ENCODE assay signal across 10 mouse cellular contexts in the genomic region with DNA sequence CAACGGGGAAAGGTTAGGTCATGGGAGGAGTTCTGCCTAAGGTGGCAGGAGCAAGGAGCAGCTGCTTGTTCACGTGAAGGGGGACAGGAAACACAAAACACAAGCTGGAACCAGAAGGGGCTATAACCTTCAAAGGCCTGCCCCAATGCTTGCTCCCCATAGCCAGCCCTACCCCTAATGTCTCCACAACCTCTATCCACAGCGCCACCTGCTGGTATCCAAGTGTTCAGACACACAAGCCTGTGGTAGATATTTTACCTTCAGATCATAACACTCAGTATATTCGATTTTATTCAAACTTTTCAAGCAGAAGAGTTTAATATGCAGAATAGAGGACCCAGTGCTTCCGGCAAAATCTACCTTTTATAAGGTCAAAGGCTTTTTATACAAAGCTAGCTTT.
DNase-seq lines count a peak whose midpoint lies in the region; ATAC-seq and TF ChIP-seq lines count a peak whose summit lies in the region.
"Had no signal": no experiment of that assay in that cellular context is flagged by ENCODE, and none has a peak within 500 bp of the region (broad histone marks: within the 10 kb centered on the region; RNA-seq: fewer than 3 reads in every experiment).

No protein-coding gene starts in this region.

- no peaks in the 10 kb centered on the region for H3K79me2 ChIP-seq in CH12.LX (replicated peaks; ENCODE audit: control insufficient read depth, extremely low read depth, insufficient read depth, poor library complexity, severe bottlenecking)
- no peaks in the 10 kb centered on the region for H3K79me2 ChIP-seq in MEL (ENCODE audit: control insufficient read depth, insufficient read depth, low read length, poor library complexity)

- ATAC-seq in intestine, postnatal 0 days: no peak
- ATAC-seq in intestine, embryonic 15.5 days: no peak
- ATAC-seq: activated CD4-positive, CD25-positive, alpha-beta regulatory T cell, adult 4 months had no signal

- in situ Hi-C loops in CH12.LX (cut with MboI; ENCODE audit: low pct_ligation_motif_present, low pct_unique_long_range_greater_than_20kb, low sequenced_read_pairs): no loop called here

- TF ChIP-seq POLR2A in CH12.LX (IDR thresholded peaks at IDR 0.05; ENCODE audit: low read depth, low read length): no peak
- TF ChIP-seq POLR2A in MEL (IDR thresholded peaks at IDR 0.05; ENCODE audit: control insufficient read depth in 1 of 2, insufficient read depth in 1 of 2, low read depth in 1 of 2, low read length in 2 of 2, poor library complexity in 1 of 2): no peak

- no peak for DNase-seq in CH12.LX (ENCODE audit: extremely low read depth)
- DNase-seq in MEL (ENCODE audit: low read depth, low spot score): peak; percentile 30
- peak; percentile 39 for DNase-seq in limb, embryonic 10.5 days (ENCODE audit: low spot score)
- DNase-seq in urinary bladder, adult 18-20 months (ENCODE audit: low spot score in 2 of 2): no peak
- DNase-seq in ovary, adult 18-20 months (ENCODE audit: low spot score): no peak

- H3K4me3 ChIP-seq in intestine, postnatal 0 days (ENCODE audit: low read depth, low read length): no peak overlapping the region
- H3K4me3 ChIP-seq in intestine, embryonic 15.5 days (replicated peaks): no peak overlapping the region
- no peak overlapping the region for H3K4me3 ChIP-seq in CH12.LX (replicated peaks in 1 of 3; ENCODE audit: low read depth in 2 of 3, low read length in 2 of 3, poor library complexity in 1 of 3)
- H3K4me3 ChIP-seq in MEL (ENCODE audit: control insufficient read depth in 1 of 2, insufficient read depth in 1 of 2, low read depth in 2 of 2, low read length in 2 of 2): no peak overlapping the region
- no peak overlapping the region for H3K4me3 ChIP-seq in limb, embryonic 10.5 days
- H3K4me3 ChIP-seq: hindbrain, embryonic 15.5 days; liver, embryonic 15.5 days had no signal

- H3K36me3 ChIP-seq in intestine, postnatal 0 days (ENCODE audit: control insufficient read depth, insufficient read depth): no peaks in the 10 kb centered on the region
- H3K36me3 ChIP-seq in intestine, embryonic 15.5 days: no peaks in the 10 kb centered on the region
- H3K36me3 ChIP-seq in CH12.LX (replicated peaks in 1 of 2; ENCODE audit: control insufficient read depth in 1 of 2, insufficient read depth in 1 of 2, low read length in 1 of 2) (no peaks in the 10 kb centered on the region), MEL (ENCODE audit: control insufficient read depth in 1 of 2, insufficient read depth in 2 of 2, low read length in 2 of 2) (no peaks in the 10 kb centered on the region)
- H3K36me3 ChIP-seq in limb, embryonic 10.5 days: no peaks in the 10 kb centered on the region
- H3K36me3 ChIP-seq: hindbrain, embryonic 15.5 days; liver, embryonic 15.5 days had no signal

- H3K27me3 ChIP-seq in intestine, postnatal 0 days (replicated peaks; ENCODE audit: control insufficient read depth, insufficient read depth, low read length): no peaks in the 10 kb centered on the region
- no peaks in the 10 kb centered on the region for H3K27me3 ChIP-seq in intestine, embryonic 15.5 days (replicated peaks)
- H3K27me3 ChIP-seq in CH12.LX (replicated peaks) (peaks cover 28% of the 10 kb centered on the region), MEL (ENCODE audit: control insufficient read depth in 1 of 2, insufficient read depth in 2 of 2, low read length in 2 of 2) (no peaks in the 10 kb centered on the region)
- no peaks in the 10 kb centered on the region for H3K27me3 ChIP-seq in limb, embryonic 10.5 days (ENCODE audit: low read depth, poor library complexity, severe bottlenecking)
- H3K27me3 ChIP-seq: hindbrain, embryonic 15.5 days; liver, embryonic 15.5 days had no signal

- H3K9me3 ChIP-seq in intestine, postnatal 0 days (ENCODE audit: control insufficient read depth): no peaks in the 10 kb centered on the region
- H3K9me3 ChIP-seq in intestine, embryonic 15.5 days: no peaks in the 10 kb centered on the region
- H3K9me3 ChIP-seq in CH12.LX (replicated peaks; ENCODE audit: low read length): peaks cover 3% of the 10 kb centered on the region
- no peaks in the 10 kb centered on the region for H3K9me3 ChIP-seq in MEL (replicated peaks; ENCODE audit: insufficient read depth, low read length)
- no peaks in the 10 kb centered on the region for H3K9me3 ChIP-seq in limb, embryonic 10.5 days (replicated peaks)
- H3K9me3 ChIP-seq: hindbrain, embryonic 15.5 days; liver, embryonic 15.5 days had no signal

- H3K27ac ChIP-seq in intestine, postnatal 0 days (ENCODE audit: low read depth, low read length): no peak overlapping the region
- no peak overlapping the region for H3K27ac ChIP-seq in intestine, embryonic 15.5 days
- H3K27ac ChIP-seq in CH12.LX (ENCODE audit: insufficient read depth, low read depth) (no peak overlapping the region), MEL (ENCODE audit: control insufficient read depth, low read depth, low read length) (no peak overlapping the region)
- no peak overlapping the region for H3K27ac ChIP-seq in limb, embryonic 10.5 days
- H3K27ac ChIP-seq: hindbrain, embryonic 15.5 days; liver, embryonic 15.5 days had no signal

- TF ChIP-seq EP300 in CH12.LX (IDR thresholded peaks at IDR 0.05; ENCODE audit: low read length) (no peak), MEL (IDR thresholded peaks at IDR 0.05; ENCODE audit: low read depth in 1 of 2, low read length in 2 of 2) (no peak)

- no peak overlapping the region for H3K9ac ChIP-seq in intestine, postnatal 0 days (ENCODE audit: low read depth, low read length)
- H3K9ac ChIP-seq in intestine, embryonic 15.5 days: no peak overlapping the region
- H3K9ac ChIP-seq in CH12.LX (ENCODE audit: insufficient read depth, low read depth) (no peak overlapping the region), MEL (ENCODE audit: control insufficient read depth, low read depth, low read length, poor library complexity, severe bottlenecking) (no peak overlapping the region)
- H3K9ac ChIP-seq: hindbrain, embryonic 15.5 days; liver, embryonic 15.5 days had no signal

- dilution Hi-C loops in CH12.LX (cut with MboI; ENCODE audit: extremely low pct_ligation_motif_present, extremely low pct_unique_long_range_greater_than_20kb, low sequenced_read_pairs): no loop called here

- peak; percentile 50 for TF ChIP-seq CTCF in intestine, postnatal 0 days (IDR thresholded peaks at IDR 0.05; ENCODE audit: low read depth)
- TF ChIP-seq CTCF in CH12.LX (conservative IDR thresholded peaks at IDR 0.05 in 1 of 2, IDR thresholded peaks at IDR 0.05 in 1 of 2; ENCODE audit: low read depth in 2 of 2, low read length in 2 of 2) (peak in 1 of 2 experiments; percentile 43; a peak in 2 of 4 replicates), MEL (IDR thresholded peaks at IDR 0.05 in 2 of 3, conservative IDR thresholded peaks at IDR 0.05 in 1 of 3; ENCODE audit: control insufficient read depth in 1 of 3, insufficient read depth in 1 of 3, low read depth in 2 of 3, low read length in 3 of 3, poor library complexity in 1 of 3, severe bottlenecking in 1 of 3) (peak; percentile 40 to 45 (median 43); a peak in 5 of 6 replicates)

- H3K4me2 ChIP-seq in intestine, postnatal 0 days (replicated peaks; ENCODE audit: low read depth): no peak overlapping the region
- H3K4me2 ChIP-seq in intestine, embryonic 15.5 days (replicated peaks): no peak overlapping the region
- H3K4me2 ChIP-seq in CH12.LX (ENCODE audit: insufficient read depth, low read depth, poor library complexity, severe bottlenecking): no peak overlapping the region
- H3K4me2 ChIP-seq: hindbrain, embryonic 15.5 days; liver, embryonic 15.5 days had no signal

- WGBS in intestine, postnatal 0 days: 89% methylated on average over 5 of the region's 5 CpGs
- 82% methylated on average over 5 of the region's 5 CpGs for WGBS in intestine, embryonic 15.5 days
- WGBS in limb, embryonic 10.5 days: 80% methylated on average over 5 of the region's 5 CpGs

- TF ChIP-seq RAD21 in CH12.LX (IDR thresholded peaks at IDR 0.05; ENCODE audit: low read depth, low read length): peak; percentile 31
- peak; percentile 15; the same call in 1 of the 2 replicates for TF ChIP-seq RAD21 in MEL (IDR thresholded peaks at IDR 0.05; ENCODE audit: low read depth, low read length)

- no peaks in the 10 kb centered on the region for H3K4me1 ChIP-seq in intestine, postnatal 0 days (replicated peaks; ENCODE audit: control insufficient read depth, insufficient read depth, low read length)
- H3K4me1 ChIP-seq in intestine, embryonic 15.5 days (replicated peaks): no peaks in the 10 kb centered on the region
- H3K4me1 ChIP-seq in CH12.LX (ENCODE audit: control insufficient read depth in 1 of 2, insufficient read depth in 2 of 2): peaks cover 2 to 6% of the 10 kb centered on the region in 2 experiments; a peak in 1 of 4 replicates
- H3K4me1 ChIP-seq in MEL (ENCODE audit: control insufficient read depth in 1 of 2, insufficient read depth in 2 of 2, low read length in 2 of 2): no peaks in the 10 kb centered on the region
- H3K4me1 ChIP-seq in limb, embryonic 10.5 days: peaks cover 6% of the 10 kb centered on the region; the same call in 1 of the 2 replicates
- H3K4me1 ChIP-seq: liver, embryonic 15.5 days had no signal

TF ChIP-seq in CH12.LX, 34 proteins besides CTCF, POLR2A, EP300 and RAD21:
- no peak for TF ChIP-seq PAX5 (IDR thresholded peaks at IDR 0.05; ENCODE audit: low read length)
- no peak for TF ChIP-seq E2F4 (IDR thresholded peaks at IDR 0.05; ENCODE audit: insufficient replicate concordance, low read depth, low read length)
- no peak for TF ChIP-seq ELF1 (IDR thresholded peaks at IDR 0.05; ENCODE audit: low read depth, low read length)
- no peak for TF ChIP-seq IRF4 (IDR thresholded peaks at IDR 0.05; ENCODE audit: low read depth, low read length)
- peak; percentile 28 for TF ChIP-seq SMC3 (IDR thresholded peaks at IDR 0.05; ENCODE audit: low read depth, low read length)
- TF ChIP-seq CHD1 (IDR thresholded peaks at IDR 0.05; ENCODE audit: low read depth, low read length): no peak
- TF ChIP-seq JUND (conservative IDR thresholded peaks at IDR 0.05; ENCODE audit: low read depth, low read length): no peak

TF ChIP-seq in MEL, 35 proteins besides CTCF, POLR2A, EP300 and RAD21:
- TF ChIP-seq UBTF (IDR thresholded peaks at IDR 0.05; ENCODE audit: borderline replicate concordance, insufficient read depth, low read depth, low read length): no peak
- TF ChIP-seq JUND (IDR thresholded peaks at IDR 0.05; ENCODE audit: low read depth, low read length): no peak
- no peak for TF ChIP-seq GATA1 (IDR thresholded peaks at IDR 0.05; ENCODE audit: low read depth, low read length)
- TF ChIP-seq TAL1 (IDR thresholded peaks at IDR 0.05; ENCODE audit: low read length): no peak
- peak; percentile 19; the same call in 1 of the 2 replicates for TF ChIP-seq SMC3 (IDR thresholded peaks at IDR 0.05; ENCODE audit: low read depth, low read length)
- no peak for TF ChIP-seq CHD2 (IDR thresholded peaks at IDR 0.05; ENCODE audit: low read length)

Comparison
In these comparisons a context has a peak if more than half of its experiments do, and no peak if none do; other contexts are left out.
1. DNase-seq: peak in MEL (single experiment) and limb, embryonic 10.5 days (single experiment); none in CH12.LX (single experiment), urinary bladder, adult 18-20 months (0 of 2) and ovary, adult 18-20 months (single experiment).